Mouse (Mus musculus) E14TG2a.4 (cell line): ENCODE data around the gene Gys2.
"Not testable (repeated sequence)": the region's sequence is repeated elsewhere in the genome, so short reads cannot be mapped to it uniquely, and the experiment has no call there.

ENCODE experiments used
- H3K27me3 ChIP-seq: 2 replicates; pipeline ENCODE4 v1.6.1; 2014; ENCODE audit warnings: low read length, control low read depth; ENCODE audit not compliant: insufficient read depth
- H3K36me3 ChIP-seq: 2 replicates; pipeline ENCODE4 v1.6.1; 2014; ENCODE audit warnings: low read length, control low read depth; ENCODE audit not compliant: insufficient read depth
- H3K4me1 ChIP-seq: replicated peaks from 2 replicates; pipeline ENCODE4 v1.6.1; 2014; ENCODE audit warnings: low read depth, low read length, control low read depth
- H3K4me3 ChIP-seq: replicated peaks from 2 replicates; pipeline ENCODE4 v1.5.1; 2014; ENCODE audit warnings: mild to moderate bottlenecking, low read length
- H3K9me3 ChIP-seq: 2 replicates; pipeline ENCODE4 v1.6.1; 2014; ENCODE audit warnings: low read length, control low read depth
- CTCF ChIP-seq: conservative IDR thresholded peaks from 2 replicates; pipeline ENCODE4 v1.5.1; 2014; ENCODE audit warnings: low read length
- NANOG ChIP-seq: IDR thresholded peaks from 2 replicates; pipeline ENCODE4 v1.6.1; 2014; ENCODE audit warnings: borderline replicate concordance, low read length, mixed read lengths
- POU5F1 ChIP-seq: IDR thresholded peaks from 2 replicates; pipeline ENCODE4 v1.6.1; 2014; ENCODE audit warnings: low read length, borderline replicate concordance

Gys2 gene

DNA sequence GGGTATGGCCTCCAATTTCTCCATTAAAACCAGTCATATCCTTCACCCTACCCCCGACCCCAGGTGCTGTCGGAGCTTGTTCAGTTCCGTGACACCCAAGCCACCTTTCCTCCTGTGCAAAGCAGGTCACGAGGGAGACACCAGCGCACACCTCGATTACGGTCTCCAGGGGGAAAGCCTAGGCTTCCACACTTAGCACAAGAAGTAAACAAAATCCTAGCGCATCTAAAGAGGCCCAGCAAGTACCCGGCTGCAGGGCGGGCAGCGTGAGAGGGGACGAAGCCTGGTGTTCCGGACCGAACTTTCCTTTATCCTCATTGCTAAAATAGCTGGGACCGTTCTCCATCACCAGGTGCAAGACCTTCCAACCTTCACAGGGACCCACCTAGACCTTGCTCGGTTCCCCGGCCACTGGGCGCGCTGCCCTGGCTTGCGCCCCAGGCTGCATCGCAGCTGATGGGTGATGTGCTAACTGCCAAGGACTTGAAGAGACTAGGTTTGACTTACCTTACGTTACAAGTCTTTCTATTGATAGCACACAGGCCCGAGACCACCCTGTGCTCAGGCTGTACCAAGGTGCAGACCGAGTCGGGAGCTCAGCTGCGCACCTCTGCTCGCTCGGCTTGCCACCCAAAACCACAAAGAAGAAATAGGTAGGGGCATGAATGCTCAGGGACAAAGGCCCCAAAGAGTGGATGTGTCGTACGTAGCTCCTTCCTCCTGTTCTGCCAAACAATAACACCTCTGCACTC is 34.3 kb upstream of the Gys2 start:
- Histone ChIP-seq H3K36me3 (peaks cover 38% of the 10 kb centered on the region), H3K4me3 (peak overlapping the region; percentile 83), H3K27me3 (no peaks in the 10 kb centered on the region), H3K9me3 (no peaks in the 10 kb centered on the region), H3K4me1 (peaks cover 88% of the 10 kb centered on the region)
- no peak for TF ChIP-seq NANOG
- TF ChIP-seq POU5F1, result no peak
- TF ChIP-seq CTCF, result no peak

DNA sequence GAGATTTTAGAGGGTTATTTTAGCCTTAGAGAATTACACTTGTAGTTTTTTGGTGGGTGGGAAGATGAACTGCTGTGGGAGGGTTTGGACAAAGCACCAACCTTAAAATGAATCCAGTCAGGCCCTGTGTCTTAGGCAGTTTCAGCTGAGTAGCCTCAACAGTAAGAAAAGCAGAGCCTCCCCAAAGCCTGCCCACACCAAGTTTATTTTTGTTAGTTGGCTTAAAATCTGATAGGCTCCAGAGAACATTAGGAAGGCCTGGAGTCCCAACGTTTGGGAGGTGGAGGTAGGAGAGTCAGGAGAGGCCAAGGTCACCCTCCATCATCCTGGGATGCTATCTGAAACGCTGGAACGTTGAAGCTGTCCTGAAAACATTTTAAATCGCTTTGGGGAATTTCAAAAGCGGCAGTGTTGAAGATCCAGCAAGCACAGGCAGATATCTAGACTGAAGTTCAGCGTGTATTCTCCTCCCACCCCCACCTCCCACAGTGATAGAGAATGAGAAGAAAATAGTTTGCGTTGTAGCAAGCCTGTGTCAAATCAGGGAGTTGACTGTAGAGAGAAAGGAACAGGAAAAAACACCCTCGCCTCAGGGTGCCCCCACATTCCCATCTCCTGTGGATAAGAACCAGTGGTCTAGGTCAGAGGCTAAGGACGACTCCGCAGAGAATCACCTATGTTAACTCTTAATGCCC is 33.6 kb upstream of the Gys2 start:
- H3K27me3 ChIP-seq, result no peaks in the 10 kb centered on the region
- TF ChIP-seq POU5F1, result no peak
- TF ChIP-seq CTCF, result no peak
- no peak for TF ChIP-seq NANOG
- H3K4me3 ChIP-seq, result peak overlapping the region; percentile 83
- peaks cover 45% of the 10 kb centered on the region for H3K36me3 ChIP-seq
- H3K9me3 ChIP-seq, result no peaks in the 10 kb centered on the region
- peaks cover 88% of the 10 kb centered on the region for H3K4me1 ChIP-seq

DNA sequence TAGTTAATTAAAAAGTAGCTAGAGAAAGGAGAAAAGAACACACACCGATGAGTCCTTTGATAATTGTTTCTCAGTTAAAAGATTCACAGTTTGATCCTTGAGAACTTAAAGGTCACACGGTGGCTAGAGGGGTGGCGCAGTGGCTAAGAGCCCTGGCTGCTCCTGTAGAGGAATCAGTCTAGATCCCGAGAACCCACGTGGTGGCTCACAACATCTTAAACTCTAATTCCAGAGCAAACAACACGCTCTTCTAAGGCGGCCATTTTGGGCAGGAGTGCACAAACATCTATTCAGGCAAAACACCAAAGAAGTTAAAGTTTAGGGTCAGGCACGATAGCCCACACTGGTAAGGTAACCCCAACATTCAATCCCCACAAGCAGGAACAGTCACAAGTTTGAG is 30.7 kb upstream of the Gys2 start:
- Histone ChIP-seq H3K36me3 (peaks cover 72% of the 10 kb centered on the region), H3K4me1 (peaks cover 63% of the 10 kb centered on the region), H3K27me3 (no peaks in the 10 kb centered on the region), H3K9me3 (no peaks in the 10 kb centered on the region), H3K4me3 (peak overlapping the region; percentile 39)
- no peak for TF ChIP-seq NANOG
- no peak for TF ChIP-seq CTCF
- no peak for TF ChIP-seq POU5F1

DNA sequence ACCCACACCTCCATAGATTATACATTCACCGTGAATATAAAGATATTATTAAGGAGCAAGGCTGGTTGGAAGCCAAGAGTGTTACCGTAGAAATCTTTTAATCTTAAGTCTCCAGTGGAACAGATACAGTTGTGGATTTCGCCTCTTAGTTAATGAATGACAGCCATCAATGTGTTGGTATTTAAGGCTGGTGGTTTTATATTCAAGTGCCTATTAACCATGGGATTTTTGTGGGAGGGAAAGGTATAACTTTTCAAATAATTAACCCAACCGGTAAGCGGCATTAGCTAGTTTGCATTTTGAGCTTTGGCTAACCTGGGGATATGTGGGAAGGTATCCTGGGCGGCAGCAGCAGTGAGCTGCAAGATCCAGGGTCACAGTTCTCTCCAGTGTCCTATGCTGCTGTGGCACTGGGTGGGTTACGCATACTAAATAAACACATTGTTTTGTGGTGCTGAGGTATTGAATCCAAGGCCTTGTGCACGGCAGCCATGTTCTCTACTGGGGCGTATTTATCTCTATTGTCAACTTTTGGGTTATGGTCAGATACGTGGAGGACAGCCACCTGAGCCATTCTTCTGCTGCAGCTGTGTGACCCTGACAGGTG is 29.7 kb upstream of the Gys2 start:
- peaks cover 82% of the 10 kb centered on the region for H3K36me3 ChIP-seq
- peaks cover 56% of the 10 kb centered on the region for H3K4me1 ChIP-seq
- no peak overlapping the region for H3K4me3 ChIP-seq
- H3K9me3 ChIP-seq, result no peaks in the 10 kb centered on the region
- TF ChIP-seq NANOG (no peak), CTCF (no peak), POU5F1 (no peak)
- H3K27me3 ChIP-seq, result no peaks in the 10 kb centered on the region

DNA sequence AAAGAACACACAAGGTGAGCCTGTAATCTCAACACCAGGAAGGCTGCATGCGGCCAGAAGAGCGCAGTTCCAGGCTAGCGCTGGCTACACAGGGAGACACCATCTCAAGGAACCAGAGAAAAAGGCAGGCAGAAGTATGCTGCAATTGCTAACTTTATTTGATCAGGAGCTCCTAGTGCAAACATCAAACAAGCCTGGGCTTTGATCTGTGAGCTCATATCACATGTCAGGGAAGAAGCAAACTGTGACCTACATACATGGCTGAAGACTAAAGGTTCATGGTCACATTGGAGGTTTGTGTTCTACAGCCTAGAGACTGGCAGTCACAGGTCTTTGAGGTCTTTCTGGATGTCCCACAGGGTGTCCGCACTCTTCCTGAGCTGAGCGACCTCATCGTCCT is 17.2 kb upstream of the Gys2 start:
- H3K27me3 ChIP-seq, H3K4me3 ChIP-seq, H3K9me3 ChIP-seq, H3K4me1 ChIP-seq: not testable (repeated sequence)
- peaks cover 86% of the 10 kb centered on the region for H3K36me3 ChIP-seq

DNA sequence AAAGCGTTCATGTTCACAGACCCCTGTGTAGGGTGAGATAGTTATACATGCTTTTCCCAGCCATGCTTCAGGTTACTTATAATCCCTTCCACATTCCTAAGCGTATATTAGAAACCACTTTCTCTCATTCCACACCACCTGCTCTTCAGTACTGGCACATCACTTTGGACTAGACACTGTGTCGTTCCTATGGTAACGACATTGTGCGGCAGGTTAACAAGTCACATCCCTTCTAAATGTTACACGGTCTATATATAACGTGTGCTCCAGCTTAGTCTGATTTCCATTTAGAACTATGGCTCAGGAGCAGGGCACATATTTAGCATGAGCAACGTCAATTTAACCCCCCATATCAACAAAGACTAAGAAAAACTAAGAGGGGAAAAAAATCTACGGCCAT is 14.7 kb upstream of the Gys2 start:
- H3K36me3 ChIP-seq, result peaks cover 68% of the 10 kb centered on the region
- H3K27me3 ChIP-seq, result no peaks in the 10 kb centered on the region
- no peaks in the 10 kb centered on the region for H3K4me1 ChIP-seq
- peaks cover 13% of the 10 kb centered on the region for H3K9me3 ChIP-seq
- TF ChIP-seq POU5F1, result no peak
- H3K4me3 ChIP-seq, result no peak overlapping the region

DNA sequence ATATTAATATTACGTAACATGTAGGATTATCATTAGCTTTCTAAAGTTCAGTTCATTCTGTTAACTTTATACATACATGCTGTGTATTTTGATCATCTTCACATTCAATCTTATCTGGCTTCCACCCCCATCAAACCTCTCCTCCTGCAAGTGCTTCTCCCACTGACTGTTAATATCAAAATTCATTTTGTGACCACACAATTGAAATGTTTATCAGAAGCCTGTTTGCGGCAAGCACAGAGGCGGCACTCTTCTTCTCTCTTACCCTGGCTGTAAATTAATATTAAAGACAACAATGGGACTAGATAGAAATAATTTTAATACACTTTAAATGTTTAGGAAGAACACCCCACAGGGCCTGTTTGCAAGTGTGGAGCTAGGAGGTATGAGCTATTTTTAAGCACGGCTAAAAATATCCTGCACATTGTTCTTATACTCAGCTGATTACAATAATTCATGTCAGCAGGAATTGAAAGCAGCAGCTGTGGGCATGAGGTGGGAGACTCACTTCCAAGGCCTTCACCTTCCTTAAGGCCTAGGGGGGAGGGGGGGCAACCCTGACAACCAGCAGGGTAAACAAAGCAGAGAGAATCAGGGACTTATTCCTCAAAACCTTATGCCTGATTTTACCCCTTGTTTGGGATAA is 12.7 kb upstream of the Gys2 start:
- Histone ChIP-seq H3K4me3 (no peak overlapping the region), H3K9me3 (peaks cover 13% of the 10 kb centered on the region), H3K36me3 (peaks cover 49% of the 10 kb centered on the region), H3K27me3 (no peaks in the 10 kb centered on the region), H3K4me1 (no peaks in the 10 kb centered on the region)
- TF ChIP-seq CTCF (no peak), NANOG (no peak), POU5F1 (no peak)

DNA sequence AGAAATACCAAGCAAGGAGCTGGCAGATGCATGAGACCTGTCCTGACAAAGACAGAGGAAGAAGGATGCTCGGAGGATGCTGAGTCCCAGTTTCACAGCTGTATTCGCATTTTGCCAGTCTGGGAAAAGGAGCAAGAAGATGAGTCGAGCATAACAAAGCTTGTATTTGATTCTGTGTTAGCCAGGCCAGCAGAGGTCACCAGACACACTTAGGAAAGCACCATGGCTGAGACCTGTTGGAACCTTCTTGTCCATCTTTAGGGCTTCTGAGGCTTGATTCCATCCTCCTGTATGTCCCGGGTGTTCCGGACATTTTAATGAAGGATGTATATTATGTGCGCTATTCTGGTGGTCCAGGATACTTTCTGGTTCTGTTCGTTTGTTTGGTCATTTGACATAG is 4.3 kb upstream of the Gys2 start:
- H3K4me3 ChIP-seq, result no peak overlapping the region
- H3K27me3 ChIP-seq, result no peaks in the 10 kb centered on the region
- H3K9me3 ChIP-seq, result no peaks in the 10 kb centered on the region
- no peak for TF ChIP-seq CTCF
- TF ChIP-seq NANOG, result no peak
- TF ChIP-seq POU5F1, result no peak
- no peaks in the 10 kb centered on the region for H3K4me1 ChIP-seq
- H3K36me3 ChIP-seq, result no peaks in the 10 kb centered on the region

DNA sequence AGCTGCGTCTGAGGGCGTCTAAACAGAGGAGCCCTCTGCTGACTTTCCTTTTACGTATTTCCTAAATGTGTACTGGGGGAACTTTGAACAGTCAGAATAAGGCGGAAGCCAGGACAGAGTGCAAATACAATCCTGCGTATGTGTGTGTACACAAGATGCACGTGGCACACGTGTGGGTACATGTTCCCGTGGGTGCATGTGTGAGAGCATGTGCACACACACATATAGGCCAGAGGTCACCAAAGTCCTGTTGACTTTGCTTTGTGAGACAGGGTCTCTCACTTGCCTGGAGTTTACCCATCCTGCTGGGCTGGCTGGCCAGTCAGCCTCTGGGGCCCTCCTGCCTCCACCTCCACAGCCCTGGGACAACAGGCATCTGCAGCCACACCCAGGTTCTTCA is 1.8 kb downstream of the Gys2 start:
- no peak for TF ChIP-seq POU5F1
- no peak for TF ChIP-seq NANOG
- no peak for TF ChIP-seq CTCF
- Histone ChIP-seq H3K27me3 (no peaks in the 10 kb centered on the region), H3K4me1 (0 out of 2 replicates have a peak, but pooled peaks cover 7% of the 10 kb centered on the region), H3K9me3 (no peaks in the 10 kb centered on the region), H3K36me3 (no peaks in the 10 kb centered on the region), H3K4me3 (no peak overlapping the region)
